Mouse (Mus musculus) heart, postnatal 0 days (tissue): ENCODE measurements around the gene Washc2.

Source experiments
- CTCF ChIP-seq: IDR thresholded peaks from 2 replicates; pipeline ENCODE4 v1.5.1; 2016; ENCODE audit warnings: antibody characterized with exemption, control low read depth, low read depth
- EP300 ChIP-seq: IDR thresholded peaks from 2 replicates; pipeline ENCODE4 v1.6.1; 2016; ENCODE audit warnings: antibody characterized with exemption, low read depth

DNA sequence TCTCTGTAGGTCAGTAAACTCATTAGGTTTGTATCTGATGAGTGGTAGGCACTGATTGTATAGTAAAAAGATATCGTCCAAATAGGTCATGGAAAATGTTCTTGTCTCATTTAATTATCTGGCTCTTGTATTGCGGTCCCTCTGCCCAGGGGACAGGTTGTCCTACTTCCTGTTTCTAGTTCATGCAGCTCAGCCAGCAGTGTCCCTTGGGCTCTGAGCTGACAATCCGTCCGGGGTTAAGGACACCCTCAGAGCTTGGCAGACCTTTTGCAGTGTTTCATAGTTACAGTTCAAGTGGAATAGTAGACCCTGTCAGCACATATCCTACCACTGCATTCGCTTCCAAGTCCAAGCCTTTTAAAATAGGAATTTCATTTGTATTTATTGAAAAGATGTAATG lies 27.5 kb downstream of the Washc2 start:
- TF ChIP-seq CTCF (no peak), EP300 (no peak)
